Mouse (Mus musculus) forebrain, embryonic 16.5 days (tissue): ENCODE data around the gene Zdhhc12. TPM values are rescaled to one million over a fixed set of nuclear protein-coding genes. Genes with fewer than 3 reads are reported as not detected.
A peak's percentile ranks its signal among the peaks of the same experiment; 100 is the strongest.

Experiments used
- ATAC-seq: fragments of 200-750 bp; cut with Nextera tagmentation; 2 replicates; pipeline ENCODE4 v1.8.0; 2017; ENCODE audit warnings: mild to moderate bottlenecking, moderate library complexity
- H3K27ac ChIP-seq: fragments of 300-500 bp; sonication (generic); 2 replicates; pipeline ENCODE4 v1.5.1; 2014; ENCODE audit warnings: low read length, control low read depth
- H3K27me3 ChIP-seq: fragments of 300-500 bp; sonication (generic); replicated peaks from 2 replicates; pipeline ENCODE4 v1.6.1; 2014; ENCODE audit warnings: low read length; ENCODE audit not compliant: control insufficient read depth, insufficient read depth
- H3K36me3 ChIP-seq: fragments of 300-500 bp; sonication (generic); 2 replicates; pipeline ENCODE4 v1.6.1; 2014; ENCODE audit not compliant: control insufficient read depth, insufficient read depth
- H3K4me1 ChIP-seq: fragments of 300-500 bp; sonication (generic); replicated peaks from 2 replicates; pipeline ENCODE4 v1.6.1; 2014; ENCODE audit warnings: low read length; ENCODE audit not compliant: control insufficient read depth, insufficient read depth
- H3K4me2 ChIP-seq: fragments of 300-500 bp; sonication (generic); 2 replicates; pipeline ENCODE4 v1.6.1; 2014; ENCODE audit warnings: mild to moderate bottlenecking, low read length, control low read depth
- H3K4me3 ChIP-seq: fragments of 300-500 bp; sonication (generic); replicated peaks from 2 replicates; pipeline ENCODE4 v1.5.1; 2014; ENCODE audit warnings: mild to moderate bottlenecking, low read length, control low read depth
- H3K9ac ChIP-seq: fragments of 300-500 bp; sonication (generic); replicated peaks from 2 replicates; pipeline ENCODE4 v1.6.1; 2014; ENCODE audit warnings: low read depth, low read length, control low read depth
- H3K9me3 ChIP-seq: fragments of 300-500 bp; sonication (generic); 2 replicates; pipeline ENCODE4 v1.6.1; 2016; ENCODE audit warnings: low read length; ENCODE audit not compliant: control insufficient read depth
- WGBS: fragments of 180-500 bp; shearing (Covaris S2); extraction: QIAGEN DNeasy Blood & Tissue Kit; methylation state at CpG from one replicate; pipeline ENCODE4 v1.1.7; 2014; 5-methylcytosine and 5-hydroxymethylcytosine counted together
- polyA plus RNA-seq: library from polyadenylated mRNA; unstranded; fragments of >200 nt; fragmentation: Nextera tagmentation; extraction: Ambion mirVana; gene quantifications from 2 replicates; pipeline ENCODE4 v1.2.1, GENCODE M21; 2015

The Zdhhc12 gene
- polyA plus RNA-seq, 1 experiment from 2014 or later: 17.8 TPM

DNA sequence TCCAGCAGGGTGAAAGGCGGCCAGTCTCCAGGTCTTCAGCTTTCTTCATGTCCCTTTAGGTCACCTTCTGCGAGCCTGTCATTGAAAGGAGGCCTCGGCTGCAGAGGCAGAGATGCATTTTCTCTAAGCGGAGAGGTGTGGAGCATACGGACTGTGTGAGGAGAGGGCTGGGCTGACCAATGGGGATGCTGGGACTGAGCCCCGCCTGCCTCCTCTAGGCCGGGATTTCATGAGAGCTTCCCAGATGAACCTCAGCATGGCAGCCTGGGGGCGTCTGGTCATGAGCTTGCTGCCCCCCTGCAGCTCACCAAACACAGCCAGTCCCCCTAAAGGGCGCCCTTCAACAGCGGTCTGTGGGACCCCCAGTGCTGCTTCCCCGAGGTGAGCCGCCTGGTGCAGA, 8.8 kb downstream of the Zdhhc12 start:
- H3K9me3 ChIP-seq: no peaks in the 10 kb centered on the region
- H3K4me3 ChIP-seq: peak overlapping the region; percentile 18; the same call in 1 of the 2 replicates
- H3K36me3 ChIP-seq: no peaks in the 10 kb centered on the region
- 16% methylated on average over 11 of the region's 12 CpGs for WGBS
- H3K4me2 ChIP-seq: peak overlapping the region; percentile 34
- 0 out of 2 replicates have a peak, but pooled peaks cover 4% of the 10 kb centered on the region for H3K4me1 ChIP-seq
- no peak overlapping the region for H3K27ac ChIP-seq
- H3K27me3 ChIP-seq: no peaks in the 10 kb centered on the region
- ATAC-seq: no peak
- peak overlapping the region; percentile 36 for H3K9ac ChIP-seq

DNA sequence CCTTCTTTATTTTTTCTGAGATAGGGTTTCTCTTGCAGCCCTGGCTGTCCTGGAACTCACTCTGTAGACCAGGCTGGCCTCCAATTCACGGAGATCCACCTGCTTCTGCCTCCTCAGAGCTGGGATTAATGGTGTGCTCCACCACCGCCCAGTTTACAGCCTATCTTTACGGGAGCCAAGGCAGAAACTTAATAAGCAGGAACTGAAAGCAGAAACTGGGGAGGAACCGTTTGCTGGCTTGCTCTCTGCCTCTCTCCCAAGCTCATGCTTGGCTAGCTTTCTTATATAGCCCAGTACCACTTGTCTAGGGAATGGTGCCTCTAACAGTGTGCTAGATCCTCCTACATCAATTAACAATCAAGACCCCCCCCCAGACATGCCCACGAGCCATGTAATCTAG, 9.3 kb downstream of the Zdhhc12 start:
- no peak for ATAC-seq
- H3K36me3 ChIP-seq: no peaks in the 10 kb centered on the region
- H3K4me3 ChIP-seq: no peak overlapping the region
- H3K4me1 ChIP-seq: 0 out of 2 replicates have a peak, but pooled peaks cover 4% of the 10 kb centered on the region
- H3K9me3 ChIP-seq: no peaks in the 10 kb centered on the region
- no peaks in the 10 kb centered on the region for H3K27me3 ChIP-seq
- WGBS: 52% methylated on average over 5 of the region's 5 CpGs
- H3K4me2 ChIP-seq: no peak overlapping the region
- no peak overlapping the region; the same call in 1 of the 2 replicates for H3K9ac ChIP-seq
- no peak overlapping the region for H3K27ac ChIP-seq

DNA sequence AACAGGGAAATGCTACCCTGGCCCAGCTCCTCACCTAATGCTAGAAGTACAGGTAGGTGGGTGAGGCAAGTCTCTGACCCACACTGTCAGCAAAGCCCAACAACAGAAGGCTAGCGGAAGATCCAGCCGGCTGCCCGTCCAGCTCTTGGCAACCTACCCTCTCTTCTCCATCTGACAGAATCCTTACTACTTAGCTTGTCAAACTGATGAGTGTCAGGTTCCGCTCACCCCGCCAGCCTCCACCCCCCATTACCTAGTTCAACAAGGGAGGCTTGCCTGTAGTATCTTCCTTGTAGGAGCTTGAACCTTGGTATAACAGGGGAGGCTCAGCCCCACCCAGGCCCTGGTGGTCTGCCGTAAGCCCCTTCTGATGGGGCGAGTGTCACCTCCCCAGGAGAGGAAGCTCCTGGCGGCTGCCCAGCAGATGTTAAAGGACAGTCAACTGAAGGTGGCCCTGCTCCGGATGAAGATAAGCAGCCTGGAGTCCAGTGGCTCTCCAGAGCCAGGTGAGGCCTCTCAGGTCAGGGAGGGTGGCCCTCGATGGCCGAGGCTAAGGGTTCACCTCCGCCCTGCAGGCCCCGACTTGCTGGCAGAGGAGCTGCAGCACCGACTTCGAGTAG, 13.2 kb downstream of the Zdhhc12 start:
- no peak for ATAC-seq
- H3K4me3 ChIP-seq: no peak overlapping the region
- H3K27ac ChIP-seq: no peak overlapping the region
- H3K27me3 ChIP-seq: no peaks in the 10 kb centered on the region
- peaks cover 15% of the 10 kb centered on the region for H3K4me1 ChIP-seq
- no peaks in the 10 kb centered on the region for H3K36me3 ChIP-seq
- H3K9me3 ChIP-seq: no peaks in the 10 kb centered on the region
- no peak overlapping the region for H3K4me2 ChIP-seq
- H3K9ac ChIP-seq: no peak overlapping the region
- WGBS: 94% methylated on average over 15 of the region's 15 CpGs

DNA sequence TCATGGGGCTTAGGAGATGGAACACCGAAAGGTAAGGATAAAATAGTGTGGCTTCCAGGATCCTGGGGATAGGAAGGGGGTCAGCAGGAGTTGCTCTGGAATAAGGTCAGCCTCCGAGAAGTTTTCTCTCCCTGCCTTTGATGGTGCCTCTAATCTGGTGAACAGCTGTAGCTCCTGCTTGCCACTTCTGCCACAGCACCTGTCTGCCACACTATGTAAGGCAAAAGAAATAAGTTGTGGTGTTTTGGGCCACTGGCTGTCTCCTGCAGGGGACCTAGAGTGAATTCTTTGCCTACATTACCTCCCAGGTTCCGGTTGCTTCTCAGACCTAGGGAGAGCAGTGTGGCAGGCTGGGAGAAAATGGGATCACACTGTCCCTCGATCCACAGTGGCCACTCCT, 14.7 kb downstream of the Zdhhc12 start:
- ATAC-seq: no peak
- H3K4me2 ChIP-seq: no peak overlapping the region
- peaks cover 11% of the 10 kb centered on the region for H3K4me1 ChIP-seq
- H3K36me3 ChIP-seq: no peaks in the 10 kb centered on the region
- H3K27ac ChIP-seq: no peak overlapping the region
- H3K9me3 ChIP-seq: no peaks in the 10 kb centered on the region
- H3K4me3 ChIP-seq: no peak overlapping the region
- 77% methylated on average over 4 of the region's 4 CpGs for WGBS
- H3K27me3 ChIP-seq: no peaks in the 10 kb centered on the region
- no peak overlapping the region for H3K9ac ChIP-seq

DNA sequence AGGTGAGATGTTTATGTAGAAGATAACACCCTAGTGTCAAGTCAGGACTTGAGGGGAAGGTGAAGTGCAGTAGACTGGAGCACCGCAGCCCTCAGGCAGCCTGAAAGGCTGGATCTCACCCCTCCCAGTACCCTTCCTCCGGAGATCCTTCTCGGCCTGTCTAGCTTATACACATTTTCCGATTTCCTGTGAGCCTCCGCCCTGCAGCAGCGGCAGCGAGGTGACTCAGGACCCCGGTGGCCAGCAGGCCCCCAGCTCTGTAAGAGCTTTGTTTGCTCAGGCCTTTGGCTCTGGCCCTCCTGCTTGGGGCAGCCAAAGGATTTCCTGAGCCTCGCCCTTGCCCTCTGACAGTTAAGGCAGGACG, 15.1 kb downstream of the Zdhhc12 start:
- H3K4me1 ChIP-seq: peaks cover 11% of the 10 kb centered on the region
- no peak overlapping the region for H3K9ac ChIP-seq
- peak overlapping the region; percentile 78 for H3K4me2 ChIP-seq
- no peaks in the 10 kb centered on the region for H3K9me3 ChIP-seq
- 20% methylated on average over 10 of the region's 10 CpGs for WGBS
- no peaks in the 10 kb centered on the region for H3K27me3 ChIP-seq
- no peak for ATAC-seq
- peak overlapping the region; percentile 43 for H3K4me3 ChIP-seq
- H3K27ac ChIP-seq: no peak overlapping the region
- H3K36me3 ChIP-seq: no peaks in the 10 kb centered on the region

DNA sequence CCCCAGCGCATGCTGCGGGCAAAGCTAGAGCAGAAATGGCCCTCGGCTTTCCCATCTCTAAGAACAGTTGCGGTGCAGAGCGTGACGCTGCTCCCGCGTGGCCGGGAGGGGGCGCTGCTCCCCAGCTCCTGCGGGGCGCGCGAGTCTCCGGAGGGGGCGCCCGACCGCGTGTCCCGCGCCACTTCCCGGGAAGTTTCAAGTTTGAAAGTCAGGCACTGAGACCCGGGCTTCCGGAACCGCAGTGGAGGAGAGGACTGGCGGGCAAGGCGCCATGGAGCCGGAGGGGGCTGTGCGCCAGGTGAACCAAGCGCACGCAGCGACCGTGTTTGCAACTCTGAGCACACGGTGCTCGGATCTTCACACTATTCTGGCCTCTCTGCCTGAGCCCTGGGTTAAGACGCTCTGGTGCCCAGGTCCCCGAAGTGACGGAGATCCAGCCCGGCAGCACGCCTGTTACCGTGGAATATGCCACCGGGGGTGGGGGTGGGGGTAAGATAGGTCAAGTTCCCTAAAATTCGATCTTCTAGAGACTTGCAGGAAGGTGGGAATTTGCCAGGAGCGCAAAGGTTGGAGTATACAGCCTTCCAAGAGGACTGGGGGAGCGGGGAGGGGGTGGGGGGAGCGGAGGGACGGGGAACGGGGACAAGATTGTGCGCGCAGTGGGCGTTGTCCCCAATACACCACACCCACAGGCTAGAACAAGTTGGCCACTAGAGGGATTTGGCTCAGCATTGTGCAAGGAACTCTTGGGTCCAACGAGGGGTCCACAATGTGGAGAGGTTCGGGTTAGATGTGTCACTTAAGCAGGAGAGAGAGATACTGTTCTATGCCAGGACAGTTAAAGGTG, 15.7 kb downstream of the Zdhhc12 start, which contains the start of gene Pkn3:
Pkn3 (plus strand) TSS at position 183 of the 847 bp plus-strand sequence.
- Histone ChIP-seq H3K4me3 (peak within 1 kb of the TSS; percentile 43), H3K36me3 (no peaks in the 10 kb centered on the region), H3K9ac (peak within 1 kb of the TSS; percentile 48), H3K9me3 (no peaks in the 10 kb centered on the region), H3K27me3 (no peaks in the 10 kb centered on the region), H3K4me2 (peak within 1 kb of the TSS; percentile 78), H3K27ac (no peak within 1 kb of the TSS; the same call in 1 of the 2 replicates), H3K4me1 (peaks cover 11% of the 10 kb centered on the region)
- under 1% methylated on average over 53 of the region's 53 CpGs for WGBS
- peak; percentile 77 for ATAC-seq

DNA sequence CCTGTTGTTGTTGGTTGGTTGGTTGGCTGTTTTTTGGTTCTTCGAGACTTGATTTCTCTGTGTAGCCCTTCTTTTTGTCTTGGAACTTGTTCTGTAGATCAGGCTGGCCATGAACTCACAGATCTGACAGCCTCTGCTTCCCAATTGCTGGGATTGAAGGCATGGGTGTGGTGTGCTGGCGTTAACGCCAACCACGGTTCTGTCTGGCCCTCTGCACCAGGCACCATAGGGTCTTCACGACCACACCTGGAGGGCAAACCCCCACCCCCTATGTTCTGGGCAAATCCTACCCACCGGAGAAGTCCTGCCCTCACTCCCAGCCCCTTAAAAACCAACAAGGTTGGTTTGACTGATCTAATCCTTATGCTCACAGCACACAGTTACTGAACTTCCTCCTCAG, 16.5 kb downstream of the Zdhhc12 start:
- H3K9me3 ChIP-seq: no peaks in the 10 kb centered on the region
- WGBS: 71% methylated on average over 6 of the region's 6 CpGs
- no peak for ATAC-seq
- H3K4me3 ChIP-seq: peak overlapping the region; percentile 43; the same call in 1 of the 2 replicates
- peaks cover 11% of the 10 kb centered on the region for H3K4me1 ChIP-seq
- H3K27me3 ChIP-seq: no peaks in the 10 kb centered on the region
- 0 out of 2 replicates have a peak, but pooled peaks cover 2% of the 10 kb centered on the region for H3K36me3 ChIP-seq
- H3K4me2 ChIP-seq: peak overlapping the region; percentile 78
- no peak overlapping the region for H3K27ac ChIP-seq
- peak overlapping the region; percentile 32; the same call in 1 of the 2 replicates for H3K9ac ChIP-seq

DNA sequence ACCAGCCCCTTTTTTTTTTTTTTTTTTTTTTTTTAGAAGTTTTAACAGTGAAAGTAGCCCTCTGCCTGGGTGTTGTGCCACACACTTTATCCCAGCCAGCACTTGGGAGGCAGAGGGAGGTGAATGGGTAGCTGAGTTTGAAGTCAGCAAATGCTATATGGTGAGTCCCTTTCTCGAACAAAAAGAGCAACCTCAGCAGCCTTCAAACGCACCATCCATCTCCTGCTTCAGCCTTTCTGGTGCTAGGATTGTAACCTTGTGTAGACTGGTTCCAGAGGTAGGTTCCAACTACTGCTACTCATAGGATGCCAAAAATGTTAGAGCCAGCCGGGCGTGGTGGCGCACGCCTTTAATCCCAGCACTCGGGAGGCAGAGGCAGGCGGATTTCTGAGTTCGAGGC, 17.0 kb downstream of the Zdhhc12 start:
- Histone ChIP-seq H3K9me3 (no peaks in the 10 kb centered on the region), H3K4me3 (no peak overlapping the region), H3K9ac (no peak overlapping the region), H3K4me1 (peaks cover 11% of the 10 kb centered on the region), H3K27ac (no peak overlapping the region), H3K27me3 (no peaks in the 10 kb centered on the region), H3K4me2 (no peak overlapping the region), H3K36me3 (0 out of 2 replicates have a peak, but pooled peaks cover 2% of the 10 kb centered on the region)
- WGBS: 89% methylated on average over 8 of the region's 9 CpGs
- ATAC-seq: no peak

DNA sequence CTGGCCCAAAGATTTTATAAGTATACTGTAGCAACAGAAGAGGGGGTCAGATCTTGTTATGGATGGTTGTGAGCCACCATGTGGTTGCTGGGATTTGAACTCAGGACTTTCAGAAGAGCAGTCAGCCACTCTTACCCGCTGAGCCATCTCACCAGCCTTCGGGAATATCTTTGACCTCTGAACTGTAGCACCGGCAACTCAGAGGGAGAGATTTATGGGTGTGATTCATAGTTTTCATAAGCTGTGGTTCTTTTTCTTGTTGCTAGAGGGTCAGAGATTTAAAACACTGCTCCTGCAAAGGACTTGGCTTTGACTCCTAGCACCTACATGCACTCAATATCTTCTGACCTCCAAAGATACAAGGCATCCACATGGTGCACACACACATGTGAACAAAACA, 17.8 kb downstream of the Zdhhc12 start:
- Histone ChIP-seq H3K9me3 (no peaks in the 10 kb centered on the region), H3K4me2 (no peak overlapping the region), H3K27me3 (no peaks in the 10 kb centered on the region), H3K36me3 (peaks cover 3% of the 10 kb centered on the region), H3K4me3 (no peak overlapping the region), H3K27ac (no peak overlapping the region), H3K4me1 (peaks cover 11% of the 10 kb centered on the region), H3K9ac (no peak overlapping the region)
- WGBS: 93% methylated on average over 3 of the region's 3 CpGs
- no peak for ATAC-seq
